1 mouse cellular context compared by ENCODE assay signal in genomic region chr9:21925034-21925433, GRCm38 (mm10).
TF ChIP-seq lines count a peak whose summit lies in the region.

No protein-coding gene starts in this region.

TF ChIP-seq in MEL, 35 proteins besides CTCF, POLR2A, EP300 and RAD21:
- no peak for TF ChIP-seq E2F4 (IDR thresholded peaks at IDR 0.05; ENCODE audit: borderline replicate concordance, low read depth, low read length)
- peak; percentile 13; the same call in 1 of the 2 replicates for TF ChIP-seq ZKSCAN1 (IDR thresholded peaks at IDR 0.05; ENCODE audit: low read depth, low read length)
